Mouse (Mus musculus): Measurements from ENCODE around the gene Tecpr2.

DNA sequence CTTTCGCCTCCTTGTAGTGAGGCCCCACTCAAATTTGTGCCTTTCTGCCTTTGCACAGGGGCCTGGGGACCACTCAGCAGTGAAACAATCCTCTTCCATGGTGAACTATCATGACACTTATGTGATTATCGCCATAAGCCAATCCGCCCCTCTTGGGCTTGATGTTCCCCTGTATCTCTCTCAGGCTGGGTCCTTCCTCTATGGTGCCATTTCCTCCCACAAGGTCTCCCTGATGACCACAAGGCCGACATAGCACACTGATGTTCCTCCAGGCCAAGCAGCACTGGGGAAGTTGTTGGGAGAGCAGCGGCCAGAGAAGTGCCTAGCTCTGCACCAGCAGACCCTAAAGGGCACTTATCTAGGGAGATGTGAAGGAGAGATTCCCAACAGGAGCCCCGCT, 85.7 kb downstream of the Tecpr2 start:
- TF ChIP-seq MAFK (IDR thresholded peaks at IDR 0.05; ENCODE audit: insufficient read depth, low read depth, low read length) (no peak), CHD2 (IDR thresholded peaks at IDR 0.05; ENCODE audit: low read depth, low read length) (no peak), ZC3H11A (IDR thresholded peaks at IDR 0.05; ENCODE audit: borderline replicate concordance, low read depth, low read length) (no peak)

Data from ES-E14 (cell line).